Mouse (Mus musculus): ENCODE results near the gene Rab4a. TPM values are rescaled to one million over a fixed set of nuclear protein-coding genes. Genes with fewer than 3 reads are reported as not detected.

Rab4a gene
- polyA plus RNA-seq, 1 experiment from 2014 or later, result 68.2 TPM

DNA sequence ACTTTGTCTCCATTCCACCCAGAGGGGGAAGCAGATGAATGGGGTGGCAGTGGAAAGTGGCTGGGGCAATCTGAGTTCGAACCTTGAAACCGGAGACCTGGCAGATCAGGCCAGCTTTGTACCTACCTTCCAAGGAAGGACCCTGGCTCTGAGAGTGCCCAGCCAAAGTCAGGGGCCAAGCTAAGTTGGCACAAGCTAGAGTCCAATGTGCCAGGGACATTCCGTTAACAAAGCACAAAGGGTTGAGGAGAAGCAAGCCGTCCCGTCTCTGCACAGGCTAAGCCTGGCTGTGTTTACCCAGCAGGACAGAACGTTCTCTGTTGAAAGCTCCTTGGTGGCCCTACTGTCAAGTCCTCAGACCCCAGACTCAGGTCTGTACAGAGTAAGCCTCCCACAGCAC, 19.6 kb upstream of the Rab4a start:
- 80% methylated on average over 6 of the region's 6 CpGs for WGBS
- Histone ChIP-seq H3K9ac (ENCODE audit: low read length) (no peak overlapping the region), H3K27me3 (replicated peaks; ENCODE audit: control insufficient read depth, insufficient read depth, low read length) (no peaks in the 10 kb centered on the region), H3K4me3 (ENCODE audit: low read depth, low read length) (no peak overlapping the region), H3K27ac (ENCODE audit: low read depth, low read length) (no peak overlapping the region), H3K36me3 (ENCODE audit: control insufficient read depth, insufficient read depth, low read length) (no peaks in the 10 kb centered on the region), H3K4me2 (ENCODE audit: low read length) (no peak overlapping the region), H3K4me1 (ENCODE audit: control insufficient read depth, insufficient read depth, low read length) (no peaks in the 10 kb centered on the region), H3K9me3 (replicated peaks; ENCODE audit: control insufficient read depth, low read length) (no peaks in the 10 kb centered on the region)
- DNase-seq (ENCODE audit: low spot score), result no peak
- no peak for ATAC-seq

GRCm38 (mm10) chr8:123786644-123787043, 19.1 kb upstream of the Rab4a start:
- WGBS, result 75% methylated on average over 6 of the region's 6 CpGs
- DNase-seq (ENCODE audit: low spot score), result no peak
- Histone ChIP-seq H3K27ac (ENCODE audit: low read depth, low read length) (no peak overlapping the region), H3K9me3 (replicated peaks; ENCODE audit: control insufficient read depth, low read length) (no peaks in the 10 kb centered on the region), H3K9ac (ENCODE audit: low read length) (no peak overlapping the region), H3K4me1 (ENCODE audit: control insufficient read depth, insufficient read depth, low read length) (no peaks in the 10 kb centered on the region; the same call in 1 of the 2 replicates), H3K4me2 (ENCODE audit: low read length) (no peak overlapping the region), H3K36me3 (ENCODE audit: control insufficient read depth, insufficient read depth, low read length) (no peaks in the 10 kb centered on the region), H3K4me3 (ENCODE audit: low read depth, low read length) (no peak overlapping the region), H3K27me3 (replicated peaks; ENCODE audit: control insufficient read depth, insufficient read depth, low read length) (no peaks in the 10 kb centered on the region)
- ATAC-seq, result no peak

DNA sequence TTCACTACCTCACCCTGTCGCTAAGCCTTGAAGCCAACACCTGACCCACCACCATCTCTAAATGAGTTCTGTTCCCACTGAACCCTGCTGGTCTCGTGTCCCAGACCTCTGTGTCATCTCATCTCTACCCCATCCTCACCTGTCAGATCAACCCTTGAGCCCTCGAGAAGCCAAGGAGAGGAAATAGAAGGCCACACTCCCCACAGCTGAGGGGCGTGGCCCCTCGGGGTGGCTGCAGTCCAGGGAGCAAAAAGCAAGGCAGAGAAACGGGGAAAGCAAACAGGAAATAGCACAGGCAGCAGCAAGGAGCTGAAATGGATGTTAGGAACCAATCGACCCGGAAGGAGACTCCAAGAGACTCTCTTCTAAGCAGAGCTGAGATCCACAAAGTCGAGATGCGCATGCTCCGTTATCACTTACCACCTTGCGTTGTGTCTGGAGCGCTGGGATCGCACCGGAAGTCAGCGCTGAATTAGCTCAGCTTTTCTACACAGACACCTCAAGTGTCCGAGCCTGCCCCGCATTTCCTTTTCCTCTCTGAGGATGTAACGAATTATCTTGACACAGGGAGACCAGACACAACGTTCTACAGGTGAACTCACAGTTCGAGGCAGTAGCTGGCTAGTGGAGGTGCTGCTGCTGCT, 18.4 kb upstream of the Rab4a start:
- no peak overlapping the region for H3K4me3 ChIP-seq (ENCODE audit: low read depth, low read length)
- 62% methylated on average over 21 of the region's 21 CpGs for WGBS

DNA sequence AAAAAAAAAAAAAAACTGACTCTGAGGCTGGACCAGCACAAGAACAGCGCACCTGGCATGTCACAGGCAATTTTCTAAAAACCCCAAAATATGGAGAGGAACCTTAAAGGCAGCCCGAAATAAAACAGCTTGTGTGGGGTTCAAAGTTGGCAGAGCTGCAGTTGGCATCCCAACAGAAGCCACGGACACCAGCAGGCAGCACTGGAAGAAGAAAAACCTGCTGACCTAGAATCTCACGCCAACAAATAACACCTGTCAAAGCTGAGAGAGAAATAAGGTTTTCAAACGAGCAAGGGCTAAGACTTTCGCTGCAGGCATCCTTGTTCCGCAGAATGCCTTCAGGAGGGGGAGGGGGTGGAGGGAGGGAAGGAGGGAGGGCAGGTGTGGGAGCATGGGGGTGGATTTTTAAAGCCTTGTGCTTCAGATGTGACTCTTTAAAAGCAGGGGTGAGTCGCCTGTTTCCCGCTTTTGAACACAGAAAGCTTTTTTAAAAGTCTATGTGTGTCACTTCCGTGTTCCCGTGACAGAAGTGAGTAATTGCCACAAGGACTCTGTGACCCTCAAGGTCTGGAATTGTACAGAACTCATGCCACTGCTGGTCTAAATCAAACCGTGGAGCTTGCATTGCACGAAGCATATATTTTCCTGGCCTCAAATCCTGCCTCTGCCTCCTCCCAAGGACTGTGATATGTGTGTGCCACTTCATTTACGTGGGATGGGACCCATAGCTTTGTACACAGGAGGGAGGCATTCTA, 17.2 kb upstream of the Rab4a start:
- H3K4me2 ChIP-seq (ENCODE audit: low read length), result no peak overlapping the region
- no peaks in the 10 kb centered on the region for H3K9me3 ChIP-seq (replicated peaks; ENCODE audit: control insufficient read depth, low read length)
- ATAC-seq, result no peak
- peaks cover 2% of the 10 kb centered on the region; the same call in 1 of the 2 replicates for H3K4me1 ChIP-seq (ENCODE audit: control insufficient read depth, insufficient read depth, low read length)
- H3K36me3 ChIP-seq (ENCODE audit: control insufficient read depth, insufficient read depth, low read length), result no peaks in the 10 kb centered on the region
- H3K4me3 ChIP-seq (ENCODE audit: low read depth, low read length), result no peak overlapping the region
- no peaks in the 10 kb centered on the region for H3K27me3 ChIP-seq (replicated peaks; ENCODE audit: control insufficient read depth, insufficient read depth, low read length)
- DNase-seq (ENCODE audit: low spot score), result no peak
- WGBS, result 58% methylated on average over 14 of the region's 14 CpGs
- no peak overlapping the region for H3K9ac ChIP-seq (ENCODE audit: low read length)
- no peak overlapping the region for H3K27ac ChIP-seq (ENCODE audit: low read depth, low read length)

More for the DNA sequence above, 18.4 kb upstream of the Rab4a start:
- Histone ChIP-seq H3K9me3 (replicated peaks; ENCODE audit: control insufficient read depth, low read length) (no peaks in the 10 kb centered on the region), H3K27me3 (replicated peaks; ENCODE audit: control insufficient read depth, insufficient read depth, low read length) (no peaks in the 10 kb centered on the region), H3K4me2 (ENCODE audit: low read length) (no peak overlapping the region), H3K9ac (ENCODE audit: low read length) (no peak overlapping the region), H3K27ac (ENCODE audit: low read depth, low read length) (no peak overlapping the region), H3K36me3 (ENCODE audit: control insufficient read depth, insufficient read depth, low read length) (no peaks in the 10 kb centered on the region), H3K4me1 (ENCODE audit: control insufficient read depth, insufficient read depth, low read length) (peaks cover 2% of the 10 kb centered on the region; the same call in 1 of the 2 replicates)
- ATAC-seq, result no peak
- no peak for DNase-seq (ENCODE audit: low spot score)

DNA sequence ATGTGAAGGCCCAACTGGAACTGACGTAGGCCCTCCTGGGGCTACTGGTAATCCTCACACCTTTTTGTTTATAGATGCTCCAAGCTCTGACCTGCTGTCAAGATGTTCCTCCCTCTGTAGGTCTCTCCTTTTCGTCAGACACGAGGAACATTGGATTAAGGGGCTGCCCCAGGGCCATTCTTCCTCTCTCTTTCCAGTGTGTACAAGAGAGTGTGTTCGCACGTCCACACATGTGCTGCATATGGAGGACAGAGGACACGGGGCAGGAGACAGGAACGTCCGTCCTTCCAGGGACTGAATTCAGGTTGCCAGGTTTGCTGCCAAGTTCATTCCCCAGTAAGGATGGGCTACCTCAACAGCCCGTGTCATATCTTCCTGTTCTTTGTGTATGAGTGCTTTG, 16.3 kb upstream of the Rab4a start:
- H3K9me3 ChIP-seq (replicated peaks; ENCODE audit: control insufficient read depth, low read length), result no peaks in the 10 kb centered on the region
- H3K4me1 ChIP-seq (ENCODE audit: control insufficient read depth, insufficient read depth, low read length), result peaks cover 2% of the 10 kb centered on the region; the same call in 1 of the 2 replicates
- DNase-seq (ENCODE audit: low spot score) (no peak), ATAC-seq (no peak)
- H3K4me3 ChIP-seq (ENCODE audit: low read depth, low read length), result no peak overlapping the region
- H3K4me2 ChIP-seq (ENCODE audit: low read length), result no peak overlapping the region
- no peaks in the 10 kb centered on the region for H3K36me3 ChIP-seq (ENCODE audit: control insufficient read depth, insufficient read depth, low read length)
- H3K27ac ChIP-seq (ENCODE audit: low read depth, low read length), result no peak overlapping the region
- WGBS, result 73% methylated on average over 9 of the region's 9 CpGs
- H3K9ac ChIP-seq (ENCODE audit: low read length), result no peak overlapping the region
- no peaks in the 10 kb centered on the region for H3K27me3 ChIP-seq (replicated peaks; ENCODE audit: control insufficient read depth, insufficient read depth, low read length)

DNA sequence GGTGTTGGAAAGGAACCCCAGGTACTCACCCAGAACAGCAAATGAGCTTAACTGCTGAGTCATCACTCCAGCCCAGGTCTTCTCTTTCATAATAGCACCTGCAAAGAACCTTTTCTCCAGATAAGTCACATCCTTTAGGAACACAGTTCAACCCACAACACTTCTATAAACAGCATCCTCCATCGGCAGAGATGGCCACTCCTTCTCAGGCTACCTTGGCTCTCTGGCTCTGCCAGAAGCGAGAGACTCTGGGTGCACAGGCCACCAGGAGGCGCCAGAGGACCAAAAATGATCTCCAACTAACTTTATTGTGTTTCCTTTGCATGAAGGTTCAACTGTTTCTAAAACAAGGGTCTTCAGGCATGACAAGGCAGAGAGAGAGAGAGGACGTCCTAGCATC, 15.8 kb upstream of the Rab4a start:
- Histone ChIP-seq H3K36me3 (ENCODE audit: control insufficient read depth, insufficient read depth, low read length) (no peaks in the 10 kb centered on the region), H3K9me3 (replicated peaks; ENCODE audit: control insufficient read depth, low read length) (no peaks in the 10 kb centered on the region), H3K4me3 (ENCODE audit: low read depth, low read length) (no peak overlapping the region), H3K4me2 (ENCODE audit: low read length) (no peak overlapping the region), H3K4me1 (ENCODE audit: control insufficient read depth, insufficient read depth, low read length) (peaks cover 2% of the 10 kb centered on the region; the same call in 1 of the 2 replicates), H3K9ac (ENCODE audit: low read length) (no peak overlapping the region), H3K27ac (ENCODE audit: low read depth, low read length) (no peak overlapping the region), H3K27me3 (replicated peaks; ENCODE audit: control insufficient read depth, insufficient read depth, low read length) (no peaks in the 10 kb centered on the region)
- WGBS, result 0% methylated on average over 4 of the region's 4 CpGs
- peak; percentile 91 for DNase-seq (ENCODE audit: low spot score)
- ATAC-seq, result peak; percentile 56

- peak overlapping the region; percentile 6; the same call in 1 of the 2 replicates for H3K9ac ChIP-seq (ENCODE audit: low read length)
These were observed 14.5 kb upstream of the Rab4a start for GRCm38 (mm10) chr8:123791101-123791844.

DNA sequence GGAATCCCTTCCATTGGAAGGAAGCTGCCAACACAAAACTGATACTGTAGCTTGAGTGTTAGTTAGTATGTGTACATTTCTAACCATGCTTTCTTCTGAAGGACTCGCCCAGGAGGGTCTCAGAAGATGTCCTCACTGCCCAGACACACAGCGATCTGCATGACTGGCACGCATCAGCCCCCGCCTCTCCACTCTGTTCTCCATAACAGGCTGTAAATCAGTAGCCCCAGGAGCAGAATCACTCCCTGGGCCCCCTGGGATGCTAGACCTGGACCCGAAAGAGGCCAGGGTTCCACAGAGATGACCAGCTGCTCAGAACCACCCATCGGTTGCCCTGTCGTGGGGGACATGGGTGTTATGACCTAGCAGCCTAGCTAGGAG, 13.9 kb upstream of the Rab4a start:
- Histone ChIP-seq H3K27ac (ENCODE audit: low read depth, low read length) (peak overlapping the region; percentile 68; the same call in 1 of the 2 replicates), H3K36me3 (ENCODE audit: control insufficient read depth, insufficient read depth, low read length) (no peaks in the 10 kb centered on the region), H3K4me3 (ENCODE audit: low read depth, low read length) (no peak overlapping the region), H3K9me3 (replicated peaks; ENCODE audit: control insufficient read depth, low read length) (no peaks in the 10 kb centered on the region), H3K27me3 (replicated peaks; ENCODE audit: control insufficient read depth, insufficient read depth, low read length) (no peaks in the 10 kb centered on the region), H3K4me2 (ENCODE audit: low read length) (no peak overlapping the region), H3K9ac (ENCODE audit: low read length) (peak overlapping the region; percentile 6; the same call in 1 of the 2 replicates), H3K4me1 (ENCODE audit: control insufficient read depth, insufficient read depth, low read length) (peaks cover 2% of the 10 kb centered on the region; the same call in 1 of the 2 replicates)
- ATAC-seq (no peak), DNase-seq (ENCODE audit: low spot score) (no peak)
- 66% methylated on average over 7 of the region's 7 CpGs for WGBS

More at GRCm38 (mm10) chr8:123791101-123791844, 14.5 kb upstream of the Rab4a start:
- 15% methylated on average over 16 of the region's 16 CpGs for WGBS
- H3K27ac ChIP-seq (ENCODE audit: low read depth, low read length), result peak overlapping the region; percentile 68
- ATAC-seq (peak; percentile 75), DNase-seq (ENCODE audit: low spot score) (peak; percentile 72)
- H3K27me3 ChIP-seq (replicated peaks; ENCODE audit: control insufficient read depth, insufficient read depth, low read length), result no peaks in the 10 kb centered on the region
- H3K36me3 ChIP-seq (ENCODE audit: control insufficient read depth, insufficient read depth, low read length), result no peaks in the 10 kb centered on the region
- H3K4me1 ChIP-seq (ENCODE audit: control insufficient read depth, insufficient read depth, low read length), result peaks cover 2% of the 10 kb centered on the region; the same call in 1 of the 2 replicates
- H3K4me3 ChIP-seq (ENCODE audit: low read depth, low read length), result no peak overlapping the region
- H3K9me3 ChIP-seq (replicated peaks; ENCODE audit: control insufficient read depth, low read length), result no peaks in the 10 kb centered on the region
- H3K4me2 ChIP-seq (ENCODE audit: low read length), result no peak overlapping the region

All from forebrain, embryonic 14.5 days (tissue).